Mouse (Mus musculus) kidney, postnatal 14 days (tissue): ENCODE results near the gene Rac3.
"Not testable (repeated sequence)": the region's sequence is repeated elsewhere in the genome, so short reads cannot be mapped to it uniquely, and the experiment has no call there.

Experiments used
- DNase-seq: peaks from one replicate; pipeline ENCODE4 v3.0.0; 2022; ENCODE audit warnings: mixed read lengths

Rac3 gene

GRCm38 (mm10) chr11:120730331-120730870 is 9.1 kb downstream of the Rac3 start:
- DNase-seq, result no peak

- no peak for DNase-seq
Measured at GRCm38 (mm10) chr11:120731395-120731794, 10.1 kb downstream of the Rac3 start.

GRCm38 (mm10) chr11:120731858-120732680 is 10.8 kb downstream of the Rac3 start, which contains the start of gene Cbr2:
TSS of gene Cbr2 (minus strand) at chr11:120732114.
- peak; percentile 53 for DNase-seq

- peak; percentile 75 for DNase-seq
Measured at GRCm38 (mm10) chr11:120733521-120733920, 12.3 kb downstream of the Rac3 start.

- no peak for DNase-seq
Measured at GRCm38 (mm10) chr11:120736424-120736823, 15.2 kb downstream of the Rac3 start.

- no peak for DNase-seq
Measured at GRCm38 (mm10) chr11:120740981-120741380, 19.7 kb downstream of the Rac3 start.

GRCm38 (mm10) chr11:120744121-120744701 is 22.9 kb downstream of the Rac3 start:
- DNase-seq, result no peak

- no peak for DNase-seq
Measured at GRCm38 (mm10) chr11:120747974-120748373, 26.7 kb downstream of the Rac3 start.

- DNase-seq, result no peak
Measured at GRCm38 (mm10) chr11:120749430-120749829, 28.2 kb downstream of the Rac3 start.

- DNase-seq, result no peak
Measured at GRCm38 (mm10) chr11:120751606-120752005, 30.3 kb downstream of the Rac3 start.

- DNase-seq, result no peak
Measured at GRCm38 (mm10) chr11:120760236-120760635, 39.0 kb downstream of the Rac3 start.

- DNase-seq, result no peak
Measured at GRCm38 (mm10) chr11:120761811-120762671, 40.8 kb downstream of the Rac3 start.

GRCm38 (mm10) chr11:120762672-120763041 is 41.4 kb downstream of the Rac3 start, which contains the start of gene Hmga1b:
TSS of gene Hmga1b (plus strand) at chr11:120762794.
- DNase-seq, result not testable (repeated sequence)

- DNase-seq, result not testable (repeated sequence)
Measured at GRCm38 (mm10) chr11:120763121-120763999, 42.1 kb downstream of the Rac3 start.

GRCm38 (mm10) chr11:120767023-120767422 is 45.8 kb downstream of the Rac3 start:
- DNase-seq, result not testable (repeated sequence)

GRCm38 (mm10) chr11:120768206-120768605 is 46.9 kb downstream of the Rac3 start:
- DNase-seq, result no peak

- no peak for DNase-seq
Measured at GRCm38 (mm10) chr11:120772749-120773148, 51.5 kb downstream of the Rac3 start.
